Mouse (Mus musculus) CD4-positive, CD25-positive, alpha-beta regulatory T cell, adult 2 months (primary cell): Measurements from ENCODE around the gene Gdpd1.
"Not testable (repeated sequence)": the region's sequence is repeated elsewhere in the genome, so short reads cannot be mapped to it uniquely, and the experiment has no call there.

ENCODE experiments used
- DNase-seq: peaks from one replicate; pipeline ENCODE4 v3.0.0-alpha.2; 2012; ENCODE audit warnings: low read depth, low spot score

Gene Gdpd1

DNA sequence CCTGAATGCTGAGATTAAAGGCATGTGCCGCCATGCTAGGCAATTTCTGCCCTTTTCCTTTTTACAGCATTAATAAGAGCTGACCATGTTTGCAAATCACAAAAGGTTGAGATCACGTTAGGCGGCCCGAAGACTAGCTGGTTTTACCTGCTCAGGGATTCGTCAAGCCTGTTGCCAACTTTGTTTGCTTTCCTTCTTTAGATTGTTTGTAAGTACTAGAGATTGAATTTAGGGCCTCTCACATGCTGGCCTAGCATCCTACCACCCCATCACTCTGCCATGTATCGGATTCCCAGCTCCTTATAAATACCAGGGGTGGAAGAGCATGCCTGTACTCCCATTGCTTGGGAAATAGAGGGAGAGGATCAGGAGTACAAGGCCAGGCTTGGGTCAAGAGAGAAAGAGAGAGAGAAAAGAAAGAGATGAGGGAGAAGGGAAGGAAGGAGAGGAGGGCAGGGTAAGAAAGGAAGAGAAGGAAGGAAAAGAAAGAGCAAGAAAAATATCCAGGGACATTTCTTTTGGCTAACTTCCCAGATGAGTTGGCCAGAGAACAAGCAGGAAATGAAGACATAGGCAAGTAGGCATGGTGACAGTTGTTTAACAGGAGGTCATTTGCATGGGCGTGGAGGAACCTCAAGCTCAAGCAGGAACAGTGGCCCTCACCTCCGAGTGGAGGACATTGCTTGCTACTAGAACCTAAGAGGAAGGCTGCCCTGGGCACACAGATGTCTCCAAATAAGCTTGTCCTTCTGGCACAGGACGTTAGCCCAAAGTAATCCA is 47.6 kb downstream of the Gdpd1 start:
- DNase-seq, result no peak

DNA sequence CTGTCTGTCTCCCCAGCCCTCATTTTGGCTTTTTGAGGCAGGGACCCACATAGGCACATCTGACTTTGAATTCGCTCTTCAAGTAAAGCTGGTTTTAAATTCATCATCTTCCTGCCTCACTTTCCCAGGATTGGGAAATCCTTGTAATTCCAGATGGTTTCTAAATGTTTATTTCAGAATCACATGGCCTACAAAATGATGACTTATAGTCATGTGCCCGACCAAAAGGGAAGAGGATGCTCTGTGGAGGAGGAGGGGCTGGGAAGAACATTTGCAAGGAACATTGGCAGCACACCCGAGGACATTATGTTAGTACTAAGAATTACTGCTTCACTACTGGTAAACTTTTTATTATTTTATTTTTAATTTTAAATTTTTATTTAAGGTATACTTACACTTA is 48.5 kb downstream of the Gdpd1 start:
- DNase-seq, result no peak

DNA sequence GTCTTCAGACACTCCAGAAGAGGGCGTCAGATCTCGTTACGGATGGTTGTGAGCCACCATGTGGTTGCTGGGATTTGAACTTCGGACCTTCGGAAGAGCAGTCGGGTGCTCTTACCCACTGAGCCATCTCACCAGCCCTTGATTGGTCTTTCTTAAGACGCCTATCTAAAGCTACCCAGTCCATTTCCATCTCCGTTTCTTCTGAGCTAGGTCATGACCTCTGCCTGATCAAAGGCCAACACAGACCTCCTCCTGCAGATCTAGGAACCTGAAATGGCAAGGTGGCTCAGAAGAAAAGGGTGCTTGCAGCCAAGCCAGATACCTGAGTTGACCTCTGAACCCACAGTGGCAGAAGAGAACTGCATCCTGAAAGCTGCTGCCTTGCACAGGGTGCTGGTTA is 50.6 kb downstream of the Gdpd1 start:
- not testable (repeated sequence) for DNase-seq

DNA sequence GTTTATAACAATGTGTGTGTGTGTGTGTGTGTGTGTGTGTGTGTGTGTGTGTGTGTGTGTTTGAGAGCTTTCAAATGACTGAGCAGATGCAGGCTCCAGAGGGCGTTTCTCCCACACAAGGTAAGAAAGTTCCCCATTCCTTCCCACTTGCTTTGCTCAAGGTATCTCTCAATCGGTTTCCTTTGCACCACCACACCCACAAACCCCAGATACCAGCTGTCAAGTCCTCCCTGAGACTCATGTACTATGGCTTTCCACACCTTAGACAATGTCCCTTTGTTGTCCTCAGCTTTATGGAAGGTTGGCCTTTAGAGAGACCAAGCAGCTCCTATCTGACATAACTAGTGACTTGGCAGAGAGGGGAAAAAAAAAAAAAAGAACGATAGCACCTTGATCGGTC is 51.1 kb downstream of the Gdpd1 start:
- DNase-seq, result no peak

DNA sequence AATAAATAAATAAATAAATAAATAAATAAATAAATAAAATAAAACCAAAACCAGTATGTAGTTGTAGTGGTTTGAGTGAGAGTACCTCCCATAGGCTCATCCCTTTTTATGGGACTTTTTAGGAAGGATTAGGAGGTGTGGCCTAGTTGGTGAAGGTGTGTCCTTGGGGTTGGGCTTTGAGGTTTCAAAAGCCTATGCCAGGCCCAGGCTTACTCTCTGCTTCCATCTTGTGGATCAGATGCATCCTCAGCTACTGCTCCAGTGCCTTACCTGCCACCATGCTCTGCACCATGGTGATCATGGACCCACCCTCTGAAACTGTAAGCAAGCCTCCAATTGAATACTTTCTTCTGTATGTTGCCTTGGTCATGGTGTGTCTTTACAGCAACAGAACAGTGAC is 52.3 kb downstream of the Gdpd1 start:
- DNase-seq, result peak; percentile 7

DNA sequence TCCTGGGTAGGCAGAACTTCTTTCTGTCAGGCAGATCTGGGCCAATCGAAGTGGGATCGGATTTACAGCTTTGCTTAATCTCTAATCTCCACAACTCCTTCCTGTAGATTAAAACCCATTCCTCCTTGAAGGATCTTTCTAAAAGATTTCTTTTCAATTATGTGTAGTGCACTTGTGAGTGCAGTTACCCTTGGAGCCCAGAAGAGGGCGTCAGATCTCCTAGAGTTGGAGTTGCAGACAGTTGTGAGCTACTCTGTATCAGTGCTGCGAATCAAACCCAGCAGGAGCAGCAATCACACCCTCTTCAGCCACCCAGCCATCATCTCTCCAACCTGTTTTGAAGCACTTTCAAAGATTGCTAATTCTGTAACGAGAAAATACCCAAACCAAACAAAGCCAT is 53.4 kb downstream of the Gdpd1 start:
- no peak for DNase-seq

DNA sequence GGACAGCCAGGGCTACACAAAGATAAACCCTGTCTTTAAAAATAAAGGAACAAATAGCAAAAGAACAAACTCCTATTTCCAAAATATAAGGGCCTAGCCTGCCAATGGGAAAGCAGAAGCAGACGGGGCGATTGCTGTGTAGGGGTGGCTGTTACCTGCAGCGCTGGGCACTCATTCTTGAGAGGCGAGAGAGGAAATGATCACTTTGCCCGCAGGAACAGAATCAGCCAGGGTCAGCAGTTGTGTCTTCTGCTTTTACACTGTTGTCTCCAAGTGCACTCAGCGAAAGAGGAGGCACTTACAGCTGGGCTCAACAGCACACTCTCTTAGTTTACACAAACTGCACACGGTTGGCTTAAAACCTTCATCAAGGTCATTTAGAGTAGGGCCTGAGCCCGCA is 54.4 kb downstream of the Gdpd1 start:
- no peak for DNase-seq

DNA sequence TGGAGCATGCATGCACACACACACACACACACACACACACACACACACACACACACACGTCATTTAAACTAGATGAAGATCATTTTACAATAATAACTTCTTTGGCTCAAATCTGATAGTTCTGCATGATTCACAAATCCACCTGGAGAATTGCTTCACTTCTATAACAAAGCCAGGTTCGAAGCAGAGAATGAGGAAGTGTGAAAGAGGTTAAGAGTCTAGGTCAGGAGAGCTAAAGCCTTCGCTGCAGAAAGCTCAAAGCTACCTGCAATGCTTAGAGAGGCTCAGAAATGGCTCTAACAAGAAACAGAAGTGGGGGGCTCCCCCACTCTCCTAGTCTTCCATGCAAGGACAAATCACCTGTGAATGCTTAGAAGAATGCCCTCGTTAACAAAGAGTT is 55.8 kb downstream of the Gdpd1 start:
- no peak for DNase-seq

DNA sequence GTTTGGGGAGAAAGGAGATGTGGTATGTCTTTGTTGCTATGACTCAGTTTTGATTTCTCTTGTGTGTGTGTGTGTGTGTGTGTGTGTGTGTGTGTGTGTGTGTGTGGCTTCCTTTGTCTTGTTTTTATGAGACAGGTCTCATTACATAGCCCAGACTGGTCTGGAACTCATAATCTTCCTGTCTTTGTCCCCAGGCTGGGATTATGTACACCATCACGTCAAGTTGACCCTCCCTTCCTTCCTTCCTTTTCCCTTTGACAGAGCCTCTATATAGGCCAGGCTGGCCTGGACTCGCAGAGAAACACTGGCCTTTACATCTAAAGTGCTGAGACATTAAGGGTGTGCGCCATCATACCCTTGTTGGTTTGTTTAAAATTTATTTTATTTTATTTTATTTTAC is 58.2 kb downstream of the Gdpd1 start:
- no peak for DNase-seq

DNA sequence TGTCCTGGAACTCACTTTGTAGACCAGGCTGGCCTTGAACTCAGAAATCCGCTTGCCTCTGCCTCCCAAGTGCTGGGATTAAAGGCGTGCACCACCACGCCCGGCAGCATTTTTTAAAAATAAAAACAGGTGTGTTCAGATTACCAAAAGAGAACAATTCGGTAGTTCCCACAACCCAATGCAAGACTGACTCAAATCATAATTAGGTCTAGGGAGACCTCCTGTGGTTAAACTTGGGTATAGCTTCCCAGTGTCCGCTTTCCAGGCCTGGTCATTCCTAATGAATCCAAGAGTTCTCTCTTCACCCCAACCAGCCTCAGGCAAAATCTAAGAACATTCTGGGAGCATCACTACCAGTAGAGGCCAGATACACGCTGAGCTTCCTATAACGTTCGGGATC is 63.4 kb downstream of the Gdpd1 start:
- DNase-seq, result peak; percentile 66

DNA sequence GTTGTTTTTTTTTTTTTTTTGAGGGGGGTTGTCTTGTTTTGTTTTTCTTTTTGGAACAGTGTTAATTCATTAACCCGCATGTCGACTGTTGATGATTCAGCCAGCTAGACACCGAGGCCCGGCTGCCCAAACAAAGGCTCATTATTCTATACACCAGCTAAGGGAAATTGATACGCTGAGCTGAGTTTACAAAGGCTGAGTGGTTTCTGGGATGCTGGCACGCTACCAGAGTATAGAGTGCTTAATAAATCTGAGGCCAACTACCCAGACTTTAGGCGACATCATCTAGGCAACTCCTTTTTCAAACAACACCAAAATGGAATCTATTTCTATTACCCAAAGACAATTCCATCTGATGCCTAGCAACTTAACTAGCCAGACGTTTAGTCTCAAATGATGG is 66.5 kb downstream of the Gdpd1 start:
- no peak for DNase-seq

DNA sequence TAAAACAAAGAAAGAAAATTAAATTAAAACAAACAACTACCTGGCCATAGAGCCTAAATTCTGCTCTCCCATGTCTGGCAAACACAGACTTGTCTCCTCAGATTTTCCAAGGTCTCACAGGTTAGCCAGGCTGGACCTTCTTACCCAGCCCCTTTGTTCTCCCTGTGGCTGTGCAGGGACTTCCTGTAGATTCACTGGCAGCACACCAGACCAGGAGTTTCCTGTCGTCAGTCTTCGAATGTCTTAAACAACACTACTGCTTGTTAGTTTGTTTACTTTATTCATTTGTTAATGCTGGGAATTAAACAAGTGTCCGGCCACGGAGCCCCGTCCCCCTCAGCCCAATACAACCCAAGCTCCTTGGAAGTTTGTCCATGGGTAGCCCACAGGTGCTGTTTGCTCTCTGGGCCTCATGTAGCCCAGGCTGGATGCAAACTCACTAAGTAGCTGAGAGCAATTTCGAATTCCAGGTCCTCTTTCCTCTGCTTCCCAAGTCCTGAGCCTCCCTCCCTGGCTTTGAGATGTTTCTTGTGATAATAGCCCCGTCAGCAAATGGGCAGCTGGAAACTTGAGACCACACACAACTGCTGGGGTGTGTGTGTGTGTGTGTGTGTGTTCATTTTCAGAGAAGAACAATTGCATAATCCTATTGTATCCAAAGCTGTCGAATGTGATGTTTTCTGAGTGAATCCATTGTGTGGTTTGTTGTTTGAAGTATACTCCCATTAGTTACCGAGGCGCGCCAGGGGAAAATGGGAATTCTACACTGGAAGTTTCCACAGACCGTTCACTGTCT is 68.7 kb downstream of the Gdpd1 start:
- DNase-seq, result no peak

DNA sequence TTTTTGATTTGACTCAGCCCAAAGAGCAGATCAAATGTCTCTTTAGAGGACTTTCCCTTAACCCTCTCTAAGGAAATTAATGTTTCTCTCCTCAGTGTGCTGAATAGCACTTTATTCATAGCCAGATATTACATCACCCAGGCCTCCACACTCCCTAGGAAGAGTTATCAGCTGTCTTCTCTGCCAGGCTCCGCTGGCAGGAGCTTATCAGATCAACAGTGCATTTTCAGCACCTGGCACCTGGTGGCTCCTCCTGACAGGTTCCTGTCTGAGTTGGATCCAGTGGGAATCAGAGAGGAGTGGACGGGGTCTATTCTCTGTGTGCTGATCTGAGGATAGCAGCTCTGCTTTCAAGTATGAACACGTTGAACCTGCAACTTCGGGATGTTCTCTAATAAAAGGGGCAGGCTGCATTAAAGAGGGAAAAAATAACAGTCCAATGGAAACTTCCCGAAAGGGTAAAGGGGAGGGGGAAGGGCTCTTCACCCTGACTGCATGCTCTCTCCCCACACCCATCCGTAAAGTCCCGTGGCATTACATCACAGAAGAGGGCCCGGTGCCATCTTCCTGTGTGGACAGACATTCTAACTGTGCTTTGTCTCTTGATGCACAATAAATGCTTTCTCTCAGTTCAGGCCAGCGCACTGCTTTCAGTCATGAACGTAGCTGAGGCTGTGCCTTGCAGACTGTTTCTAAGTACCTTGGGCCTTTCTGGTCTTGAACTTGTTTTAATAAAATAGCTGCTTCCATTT is 71.6 kb downstream of the Gdpd1 start:
- DNase-seq, result no peak

DNA sequence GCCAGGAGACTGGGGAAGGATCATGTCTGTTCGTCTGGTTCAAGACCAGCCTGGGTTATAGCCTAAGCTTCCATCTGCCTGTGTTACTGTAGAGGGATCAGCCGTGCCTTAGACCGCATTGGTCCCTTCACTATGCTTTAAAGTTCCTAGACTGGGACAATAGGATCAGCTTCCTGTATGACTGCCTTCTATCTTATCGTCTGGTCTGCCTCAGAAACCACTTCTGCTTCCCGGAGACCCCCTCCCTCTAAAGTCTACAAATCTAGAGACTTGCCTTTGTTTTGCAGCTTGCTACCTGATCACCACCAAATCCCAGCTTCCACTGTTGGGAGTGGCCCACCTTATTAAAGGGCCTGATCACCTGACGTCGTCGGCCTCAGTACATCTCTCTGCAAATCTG is 72.6 kb downstream of the Gdpd1 start:
- no peak for DNase-seq

DNA sequence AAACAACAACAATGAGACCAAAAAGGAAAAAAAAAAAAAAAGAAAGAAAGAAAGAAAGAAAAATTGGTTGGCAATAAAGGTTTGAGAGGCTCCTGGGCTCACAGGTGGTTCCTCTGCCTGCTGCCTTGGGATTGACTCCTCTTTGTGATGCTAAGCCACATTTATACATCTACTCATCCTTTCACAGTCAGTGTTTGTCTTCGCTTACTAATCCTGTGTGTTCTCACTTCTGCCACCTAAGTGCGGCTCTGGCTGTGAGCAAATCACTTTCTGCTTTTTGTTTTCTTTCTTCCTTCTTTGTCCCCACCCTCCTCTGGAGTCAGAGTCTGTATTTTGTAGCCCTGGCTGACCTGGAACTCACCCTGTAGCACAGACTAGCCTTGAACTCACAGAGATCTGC is 77.6 kb downstream of the Gdpd1 start:
- DNase-seq, result no peak

DNA sequence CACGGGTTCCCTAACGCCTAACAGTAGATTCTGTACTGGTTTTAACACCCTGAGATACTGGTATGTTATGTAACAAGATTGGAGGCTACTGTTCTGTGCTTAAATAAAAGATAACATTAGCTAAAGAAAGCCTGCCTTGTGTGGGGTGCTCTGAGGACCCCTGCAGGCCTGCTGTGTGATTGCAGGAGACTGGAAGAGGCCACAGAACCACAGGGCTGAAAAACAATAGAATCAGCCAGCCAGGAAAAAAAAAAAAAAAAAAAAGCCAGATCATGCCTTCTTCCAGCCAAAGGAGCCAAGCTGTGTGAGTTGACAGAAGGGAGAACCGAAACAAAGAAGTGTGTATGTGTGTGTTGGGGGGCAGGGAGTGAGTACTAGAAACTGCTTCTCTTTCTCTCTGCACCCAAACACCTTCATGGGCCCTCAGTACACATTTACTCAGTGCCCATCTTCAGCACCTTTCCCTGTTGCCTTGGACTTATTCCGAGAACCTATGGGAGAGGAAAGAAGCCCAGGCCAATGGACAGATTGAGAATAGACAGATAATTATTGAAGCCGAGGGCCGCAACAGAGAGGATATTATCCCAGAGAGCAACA is 78.1 kb downstream of the Gdpd1 start:
- peak; percentile 89 for DNase-seq

DNA sequence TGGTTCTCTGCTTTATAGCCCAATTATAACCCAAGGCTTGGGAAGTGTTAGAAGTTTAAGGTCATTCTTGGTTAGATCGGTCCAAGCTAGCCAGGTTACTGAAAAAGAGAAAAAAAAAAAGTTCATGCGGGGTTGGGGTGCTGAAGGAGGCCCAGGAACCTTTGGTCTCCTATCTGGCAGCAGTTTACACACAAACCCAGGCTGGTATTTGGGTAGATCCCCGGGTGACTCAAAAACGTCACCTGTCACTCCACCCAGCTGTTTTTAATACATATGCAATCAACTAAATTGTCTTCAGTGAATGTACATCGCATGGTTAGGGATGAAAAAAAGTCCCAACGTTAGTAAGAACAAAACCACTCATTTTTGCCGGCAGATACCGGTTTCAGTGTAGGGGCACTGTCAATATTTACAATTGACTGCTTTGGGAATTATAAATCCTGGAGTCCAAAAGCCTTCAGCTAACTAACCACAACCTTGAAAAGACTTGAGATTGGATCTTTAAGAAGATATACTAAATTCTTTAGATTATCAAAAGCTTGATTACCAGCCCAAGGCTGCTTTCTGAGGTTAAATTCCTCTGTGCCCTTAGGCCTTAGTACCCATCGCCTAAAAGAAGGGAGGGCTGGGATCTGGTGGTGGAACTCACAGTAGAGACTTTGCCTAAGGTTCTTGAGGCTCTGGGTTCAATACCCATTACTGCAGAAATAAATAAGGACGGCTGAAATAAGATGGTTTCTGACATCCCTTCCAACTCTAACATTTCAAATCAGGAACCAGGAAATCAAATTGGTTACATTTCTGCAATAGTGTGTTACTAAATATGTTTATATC is 78.9 kb downstream of the Gdpd1 start:
- peak; percentile 71 for DNase-seq

DNA sequence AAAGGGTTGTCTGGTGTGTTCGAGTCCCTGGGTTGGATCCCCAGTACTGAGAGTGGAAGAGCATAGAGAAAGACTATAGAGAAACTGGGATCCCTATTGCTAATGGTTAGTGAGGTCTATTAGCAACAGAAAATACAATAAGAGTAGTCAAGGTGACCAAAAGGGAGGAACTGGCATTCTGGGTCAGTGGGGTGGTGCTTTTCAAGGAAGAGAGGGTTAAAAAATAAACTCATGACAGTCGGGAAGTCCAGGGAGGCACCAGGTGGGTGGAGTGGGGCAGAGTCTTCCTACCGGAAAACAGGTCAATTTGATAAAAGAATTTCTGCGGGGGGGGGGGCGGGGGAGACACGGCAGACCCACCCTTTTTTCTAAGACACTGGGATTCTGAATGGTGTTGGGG is 79.5 kb downstream of the Gdpd1 start:
- DNase-seq, result peak; percentile 27

DNA sequence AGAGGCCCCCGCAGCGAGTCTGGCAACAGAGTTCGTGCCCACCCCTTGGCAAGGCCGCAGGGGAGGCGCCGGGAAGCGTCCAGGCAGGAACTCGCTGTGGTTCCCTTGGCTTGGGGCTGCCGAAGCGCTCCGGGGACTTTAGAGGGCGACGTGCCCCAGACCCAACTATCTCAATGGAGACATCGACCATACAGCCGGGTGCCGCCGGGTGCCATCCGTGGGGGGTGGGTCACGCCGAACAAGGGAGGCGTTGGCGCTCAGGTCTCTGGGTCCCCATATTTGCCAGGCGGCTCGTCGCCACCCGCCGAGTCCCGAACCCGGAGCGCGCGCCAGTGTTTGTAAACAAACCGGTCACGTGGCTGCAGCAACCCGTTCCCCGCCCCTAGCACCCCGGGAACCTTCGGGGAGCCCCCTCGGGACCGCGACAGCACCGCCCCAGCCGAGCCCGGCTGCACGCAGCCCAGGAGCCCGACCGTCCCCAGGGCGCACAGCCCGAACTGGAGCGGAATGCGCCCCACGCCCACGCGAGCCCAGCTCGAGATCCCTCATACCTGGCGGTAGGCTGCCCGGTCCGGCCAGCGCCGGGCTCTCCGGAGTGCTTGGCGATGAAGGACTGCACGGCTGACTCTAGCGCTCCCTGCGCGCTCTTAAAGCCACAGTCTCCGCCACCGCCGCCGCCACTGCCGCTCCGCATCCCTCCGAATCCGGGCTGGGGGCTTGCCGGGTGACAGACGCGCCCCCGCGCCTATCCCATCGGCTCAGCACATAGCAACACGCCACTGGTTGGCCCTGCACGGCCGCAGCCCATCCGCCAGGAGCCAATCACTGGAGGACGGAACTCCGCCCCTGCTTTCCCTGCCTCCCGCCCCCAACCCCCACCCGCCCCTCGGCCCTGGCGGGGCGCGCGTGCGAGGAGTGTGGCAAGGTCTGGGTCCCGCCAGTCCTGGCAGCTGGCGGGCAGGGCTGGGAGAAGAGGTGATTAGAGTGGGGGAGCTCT is 80.5 kb downstream of the Gdpd1 start, which contains the start of gene Ypel2:
Ypel2 (minus strand) TSS at position 667 of the 997 bp plus-strand sequence.
- DNase-seq, result peak; percentile 95

DNA sequence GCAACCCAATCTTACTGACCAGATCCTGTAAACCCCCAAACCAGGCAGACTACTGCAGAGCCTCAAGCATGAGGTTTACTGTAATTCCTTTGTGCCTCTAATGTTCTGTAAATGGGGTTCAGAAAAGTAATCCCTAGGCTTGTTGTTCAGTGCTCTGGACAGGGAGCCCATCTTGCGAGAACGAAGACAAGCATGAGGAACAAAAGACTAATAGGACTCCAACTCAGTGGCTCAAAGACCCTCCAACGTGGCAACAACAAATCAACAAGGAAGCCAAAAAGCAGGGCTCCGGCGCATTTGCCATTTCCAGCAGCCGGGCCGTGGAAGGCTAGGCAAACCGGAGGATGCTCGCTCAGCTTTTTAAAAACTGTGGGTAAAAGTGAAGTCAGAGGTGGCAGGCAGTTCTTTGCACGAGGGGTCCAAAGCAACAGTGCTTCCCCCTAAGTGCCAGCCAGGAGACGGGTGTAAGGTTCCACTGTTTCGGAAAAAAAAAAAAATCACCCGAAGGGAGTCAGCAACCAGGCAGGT is 81.3 kb downstream of the Gdpd1 start:
- DNase-seq, result no peak
